ENCODE assay signal across 25 mouse cellular contexts in the genomic region with DNA sequence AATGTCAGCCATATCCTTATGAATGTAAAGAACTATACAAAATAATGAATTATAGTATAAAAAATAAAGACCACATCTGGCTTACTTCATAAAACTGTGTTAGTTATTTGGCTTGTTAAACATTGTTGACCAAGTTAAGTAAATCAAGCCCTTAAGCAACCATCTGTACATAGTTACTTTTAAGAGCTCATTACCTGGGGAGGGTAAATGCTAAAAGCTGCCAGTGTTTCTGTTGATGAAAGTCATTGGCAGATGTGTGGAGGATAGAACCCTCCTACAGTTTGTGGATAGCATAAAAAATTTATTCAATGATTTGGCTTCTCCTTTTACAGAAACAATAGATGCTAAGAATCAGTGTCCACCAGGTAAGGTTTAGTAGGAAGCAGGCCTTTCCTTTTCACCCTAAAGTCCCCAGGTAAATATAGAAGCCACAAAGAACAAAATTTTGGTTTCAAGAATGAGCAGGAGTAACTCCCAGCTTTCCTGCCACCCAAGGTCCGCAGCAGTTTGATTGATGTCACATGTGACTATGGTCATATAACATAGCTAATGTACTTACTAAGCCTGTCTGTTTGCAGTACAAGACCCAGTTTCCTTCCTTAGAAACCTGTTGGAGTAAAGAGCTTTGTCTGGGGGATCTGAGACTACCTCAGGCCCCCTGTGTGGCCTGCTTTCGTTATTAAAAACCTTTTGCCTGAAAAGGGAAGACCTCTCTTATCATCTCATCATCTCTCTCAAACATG.
"Had no signal": no experiment of that assay in that cellular context is flagged by ENCODE, and none has a peak within 500 bp of the region (broad histone marks: within the 10 kb centered on the region; RNA-seq: fewer than 3 reads in every experiment).

No protein-coding gene starts in this region.

- H3K27ac ChIP-seq: heart, adult 2 months; heart, embryonic 13.5 days; heart, embryonic 15.5 days; hindbrain, embryonic 13.5 days; hindbrain, embryonic 15.5 days; hindbrain, postnatal 0 days; layer of hippocampus, adult 2 months; left cerebral cortex, adult 2 months; liver, embryonic 13.5 days; liver, embryonic 15.5 days had no signal

- H3K9me3 ChIP-seq: heart, embryonic 15.5 days; hindbrain, embryonic 15.5 days; liver, embryonic 13.5 days; liver, embryonic 15.5 days had no signal

- H3K27me3 ChIP-seq: heart, embryonic 13.5 days; heart, embryonic 15.5 days; hindbrain, embryonic 13.5 days; hindbrain, embryonic 15.5 days; liver, embryonic 13.5 days; liver, embryonic 15.5 days had no signal

- H3K9ac ChIP-seq: heart, embryonic 13.5 days; heart, embryonic 15.5 days; hindbrain, embryonic 13.5 days; hindbrain, embryonic 15.5 days; liver, embryonic 13.5 days; liver, embryonic 15.5 days had no signal

- H3K4me3 ChIP-seq: heart, adult 2 months; heart, embryonic 13.5 days; heart, embryonic 15.5 days; hindbrain, embryonic 13.5 days; hindbrain, embryonic 15.5 days; layer of hippocampus, adult 2 months; left cerebral cortex, adult 2 months; liver, embryonic 13.5 days; liver, embryonic 15.5 days had no signal

- H3K36me3 ChIP-seq: heart, embryonic 13.5 days; heart, embryonic 15.5 days; hindbrain, embryonic 13.5 days; hindbrain, embryonic 15.5 days; liver, embryonic 13.5 days; liver, embryonic 15.5 days had no signal

- ATAC-seq: hindbrain, postnatal 0 days; intestine, embryonic 16.5 days had no signal

- DNase-seq: gastrocnemius, postnatal 14 days; gastrocnemius, postnatal 36 days; heart, adult 11 months; heart, adult 2 months; heart, postnatal 14 days; heart, postnatal 36 days; kidney, adult 18-20 months; kidney, adult 8-10 months; kidney, postnatal 10 days; kidney, postnatal 25 days; kidney, postnatal 4 days; left cerebral cortex, postnatal 4 days; liver; liver, embryonic 13.5 days had no signal

- H3K4me2 ChIP-seq: heart, embryonic 11.5 days; heart, embryonic 13.5 days; heart, embryonic 15.5 days; hindbrain, embryonic 13.5 days; hindbrain, embryonic 15.5 days; liver, embryonic 11.5 days; liver, embryonic 13.5 days; liver, embryonic 15.5 days had no signal

- H3K4me1 ChIP-seq: heart, embryonic 13.5 days; heart, embryonic 15.5 days; hindbrain, embryonic 13.5 days; hindbrain, embryonic 15.5 days; liver, embryonic 13.5 days; liver, embryonic 15.5 days had no signal
